Mouse (Mus musculus) midbrain, embryonic 14.5 days (tissue): ENCODE measurements around the gene Tns3. TPM values are rescaled to one million over a fixed set of nuclear protein-coding genes. Genes with fewer than 3 reads are reported as not detected.
A peak's percentile ranks its signal among the peaks of the same experiment; 100 is the strongest.

Experiments used
- ATAC-seq: fragments of 200-750 bp; cut with Nextera tagmentation; 2 replicates; pipeline ENCODE4 v1.8.0; 2017; ENCODE audit warnings: moderate number of reproducible peaks, moderate library complexity; ENCODE audit not compliant: low FRiP score, low TSS enrichment
- DNase-seq: peaks from one replicate; pipeline ENCODE4 v3.0.0-alpha.2; 2015
- H3K27ac ChIP-seq: fragments of 300-500 bp; sonication (generic); replicated peaks from 2 replicates; pipeline ENCODE4 v1.5.1; 2014; ENCODE audit warnings: mild to moderate bottlenecking, low read depth, low read length, moderate library complexity
- H3K27me3 ChIP-seq: fragments of 300-500 bp; sonication (generic); 2 replicates; pipeline ENCODE4 v1.6.1; 2014; ENCODE audit warnings: low read length, control low read depth, mixed read lengths; ENCODE audit not compliant: control insufficient read depth, insufficient read depth
- H3K36me3 ChIP-seq: fragments of 300-500 bp; sonication (generic); 2 replicates; pipeline ENCODE4 v1.6.1; 2014; ENCODE audit warnings: low read length, control low read depth; ENCODE audit not compliant: control insufficient read depth, insufficient read depth
- H3K4me1 ChIP-seq: fragments of 300-500 bp; sonication (generic); 2 replicates; pipeline ENCODE4 v1.6.1; 2014; ENCODE audit warnings: mild to moderate bottlenecking, antibody characterized with exemption, low read length, control low read depth; ENCODE audit not compliant: control insufficient read depth, insufficient read depth
- H3K4me2 ChIP-seq: fragments of 300-500 bp; sonication (generic); 2 replicates; pipeline ENCODE4 v1.6.1; 2014; ENCODE audit warnings: mild to moderate bottlenecking, low read length, moderate library complexity
- H3K4me3 ChIP-seq: fragments of 300-500 bp; sonication (generic); replicated peaks from 2 replicates; pipeline ENCODE4 v1.5.1; 2014; ENCODE audit warnings: low read depth, low read length
- H3K9ac ChIP-seq: fragments of 300-500 bp; sonication (generic); replicated peaks from 2 replicates; pipeline ENCODE4 v1.6.1; 2014; ENCODE audit warnings: mild to moderate bottlenecking, low read length, moderate library complexity
- H3K9me3 ChIP-seq: fragments of 300-500 bp; sonication (generic); 2 replicates; pipeline ENCODE4 v1.6.1; 2016; ENCODE audit warnings: low read length, control low read depth, mixed read lengths; ENCODE audit not compliant: control insufficient read depth
- WGBS: fragments of 180-500 bp; shearing (Covaris S2); extraction: QIAGEN DNeasy Blood & Tissue Kit; methylation state at CpG from one replicate; pipeline ENCODE4 v1.1.7; 2014; 5-methylcytosine and 5-hydroxymethylcytosine counted together
- polyA plus RNA-seq: library from polyadenylated mRNA; unstranded; fragments of >200 nt; fragmentation: Nextera tagmentation; extraction: Ambion mirVana; gene quantifications from 2 replicates; pipeline ENCODE4 v1.2.1, GENCODE M21; 2014

Tns3 gene
- polyA plus RNA-seq, 1 experiment from 2014 or later = 4.4 TPM

GRCm38 (mm10) chr11:8674549-8675149, 10.3 kb upstream of the Tns3 start:
- Histone ChIP-seq H3K9me3 (no peaks in the 10 kb centered on the region), H3K36me3 (no peaks in the 10 kb centered on the region), H3K9ac (no peak overlapping the region), H3K4me3 (no peak overlapping the region), H3K4me1 (no peaks in the 10 kb centered on the region), H3K4me2 (no peak overlapping the region), H3K27ac (no peak overlapping the region), H3K27me3 (no peaks in the 10 kb centered on the region)
- ATAC-seq = no peak
- WGBS = 92% methylated on average over 3 of the region's 3 CpGs
- no peak for DNase-seq

DNA sequence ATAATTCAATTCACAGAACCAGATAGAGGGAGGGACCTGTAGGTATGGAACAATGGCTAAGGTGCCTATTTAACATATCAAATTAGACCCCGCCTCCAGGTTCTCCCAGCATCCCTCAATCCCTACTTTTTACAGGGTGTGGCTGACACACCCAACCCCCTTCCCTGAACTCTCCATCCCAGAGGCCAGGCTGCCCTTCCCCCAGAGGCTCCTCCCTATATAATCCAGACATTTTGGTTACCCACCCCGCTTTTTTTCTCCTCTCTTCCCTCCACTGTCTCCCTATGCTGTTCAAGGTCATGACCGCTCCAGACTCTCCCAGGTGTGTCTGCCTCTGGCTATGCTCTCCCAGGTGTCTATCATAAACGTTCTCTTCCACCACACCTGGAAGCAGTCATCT, 7.4 kb upstream of the Tns3 start:
- ATAC-seq (no peak), DNase-seq (no peak)
- H3K4me2 ChIP-seq = no peak overlapping the region
- H3K9me3 ChIP-seq = no peaks in the 10 kb centered on the region
- H3K27ac ChIP-seq = no peak overlapping the region
- 84% methylated on average over 4 of the region's 4 CpGs for WGBS
- no peaks in the 10 kb centered on the region for H3K27me3 ChIP-seq
- no peak overlapping the region for H3K4me3 ChIP-seq
- H3K9ac ChIP-seq = no peak overlapping the region
- H3K4me1 ChIP-seq = no peaks in the 10 kb centered on the region
- H3K36me3 ChIP-seq = no peaks in the 10 kb centered on the region

GRCm38 (mm10) chr11:8669138-8669537, 4.8 kb upstream of the Tns3 start:
- 90% methylated on average over 2 of the region's 2 CpGs for WGBS
- no peak overlapping the region for H3K9ac ChIP-seq
- H3K27me3 ChIP-seq = peaks cover 10% of the 10 kb centered on the region; the same call in 1 of the 2 replicates
- DNase-seq (no peak), ATAC-seq (no peak)
- H3K4me3 ChIP-seq = no peak overlapping the region
- H3K36me3 ChIP-seq = no peaks in the 10 kb centered on the region
- no peaks in the 10 kb centered on the region for H3K4me1 ChIP-seq
- no peak overlapping the region for H3K27ac ChIP-seq
- H3K9me3 ChIP-seq = no peaks in the 10 kb centered on the region
- no peak overlapping the region for H3K4me2 ChIP-seq

- Histone ChIP-seq H3K4me3 (peak overlapping the region; percentile 65), H3K9me3 (no peaks in the 10 kb centered on the region), H3K4me2 (peak overlapping the region; percentile 98), H3K27ac (no peak overlapping the region), H3K36me3 (no peaks in the 10 kb centered on the region), H3K4me1 (peaks cover 6% of the 10 kb centered on the region; the same call in 1 of the 2 replicates), H3K27me3 (peaks cover 16% of the 10 kb centered on the region; the same call in 1 of the 2 replicates), H3K9ac (peak overlapping the region; percentile 64; the same call in 1 of the 2 replicates)
- WGBS = 56% methylated on average over 5 of the region's 5 CpGs
- no peak for DNase-seq
- peak; percentile 3; the same call in 1 of the 2 replicates for ATAC-seq
Observed at GRCm38 (mm10) chr11:8664797-8665196, 462 bp upstream of the Tns3 start.

- Histone ChIP-seq H3K27me3 (peaks cover 16% of the 10 kb centered on the region; the same call in 1 of the 2 replicates), H3K27ac (no peak overlapping the region), H3K4me3 (peak overlapping the region; percentile 65), H3K9me3 (no peaks in the 10 kb centered on the region), H3K4me1 (peaks cover 6% of the 10 kb centered on the region; the same call in 1 of the 2 replicates), H3K4me2 (peak overlapping the region; percentile 98), H3K36me3 (no peaks in the 10 kb centered on the region), H3K9ac (peak overlapping the region; percentile 64)
- ATAC-seq (peak; percentile 67), DNase-seq (peak; percentile 66)
- WGBS = 1% methylated on average over 52 of the region's 52 CpGs
Observed at GRCm38 (mm10) chr11:8663444-8664392, 617 bp downstream of the Tns3 start.

- H3K4me3 ChIP-seq = peak overlapping the region; percentile 65; the same call in 1 of the 2 replicates
- DNase-seq (no peak), ATAC-seq (no peak)
- H3K9me3 ChIP-seq = no peaks in the 10 kb centered on the region
- 47% methylated on average over 4 of the region's 4 CpGs for WGBS
- peaks cover 6% of the 10 kb centered on the region; the same call in 1 of the 2 replicates for H3K4me1 ChIP-seq
- peaks cover 16% of the 10 kb centered on the region; the same call in 1 of the 2 replicates for H3K27me3 ChIP-seq
- no peak overlapping the region for H3K27ac ChIP-seq
- no peak overlapping the region for H3K9ac ChIP-seq
- no peaks in the 10 kb centered on the region for H3K36me3 ChIP-seq
- H3K4me2 ChIP-seq = peak overlapping the region; percentile 98
Observed at GRCm38 (mm10) chr11:8662706-8663429, 1.5 kb downstream of the Tns3 start.

GRCm38 (mm10) chr11:8660951-8661350, 3.4 kb downstream of the Tns3 start:
- 83% methylated on average over 4 of the region's 4 CpGs for WGBS
- Histone ChIP-seq H3K4me3 (no peak overlapping the region), H3K36me3 (no peaks in the 10 kb centered on the region), H3K9ac (no peak overlapping the region), H3K27ac (no peak overlapping the region), H3K4me1 (peaks cover 6% of the 10 kb centered on the region; the same call in 1 of the 2 replicates), H3K4me2 (no peak overlapping the region), H3K27me3 (peaks cover 16% of the 10 kb centered on the region; the same call in 1 of the 2 replicates), H3K9me3 (no peaks in the 10 kb centered on the region)
- DNase-seq (no peak), ATAC-seq (no peak)

DNA sequence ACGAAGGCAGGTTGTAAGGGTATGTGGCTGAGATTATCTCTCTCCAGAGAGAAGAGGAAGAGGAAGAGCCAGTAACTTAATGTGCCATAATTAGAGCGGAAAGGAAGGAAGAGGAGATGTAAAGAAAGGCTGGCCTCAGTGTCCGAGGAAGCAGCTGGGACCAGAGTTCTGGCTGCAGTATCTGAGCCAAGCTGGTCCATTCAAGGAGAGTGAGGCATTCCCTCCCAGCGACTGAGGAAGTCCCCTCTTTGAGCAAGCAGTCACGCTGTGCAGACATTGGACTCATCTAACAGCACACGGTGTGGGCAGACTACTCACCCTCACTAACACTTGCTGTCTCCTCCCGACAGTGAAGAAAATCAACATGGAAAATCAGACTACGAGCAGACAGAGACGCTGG, 4.5 kb downstream of the Tns3 start:
- H3K9me3 ChIP-seq = no peaks in the 10 kb centered on the region
- H3K4me1 ChIP-seq = peaks cover 6% of the 10 kb centered on the region; the same call in 1 of the 2 replicates
- no peak overlapping the region for H3K9ac ChIP-seq
- DNase-seq (no peak), ATAC-seq (no peak)
- 67% methylated on average over 9 of the region's 9 CpGs for WGBS
- no peaks in the 10 kb centered on the region for H3K36me3 ChIP-seq
- no peak overlapping the region for H3K4me3 ChIP-seq
- no peak overlapping the region for H3K4me2 ChIP-seq
- no peak overlapping the region for H3K27ac ChIP-seq
- H3K27me3 ChIP-seq = 0 out of 2 replicates have a peak, but pooled peaks cover 6% of the 10 kb centered on the region
